Mouse (Mus musculus): ENCODE data around the gene Asic1.

DNA sequence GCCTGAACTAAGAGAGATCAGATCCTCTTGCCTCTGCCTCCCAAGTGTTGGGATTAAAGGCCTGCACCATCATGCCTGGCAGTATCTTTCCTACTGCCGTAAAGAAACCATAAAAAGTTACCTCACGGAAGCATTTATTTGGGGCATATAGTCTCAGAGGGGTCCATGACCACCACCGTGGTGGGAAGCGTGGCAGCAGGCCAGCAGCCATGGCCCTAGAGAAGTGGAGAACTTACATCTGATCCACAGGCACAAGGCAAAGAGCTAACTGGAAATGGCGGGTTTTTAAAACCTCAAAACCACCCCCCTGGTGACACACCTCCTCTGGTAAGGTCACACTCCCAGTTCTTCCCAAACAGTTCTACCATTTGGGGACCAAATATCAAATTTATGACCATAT is 58.0 kb downstream of the Asic1 start:
- TF ChIP-seq POLR2A (IDR thresholded peaks at IDR 0.05; ENCODE audit: borderline replicate concordance, extremely low read depth, low read depth, low read length) (no peak), CTCF (IDR thresholded peaks at IDR 0.05; ENCODE audit: insufficient read depth, low read length) (no peak)

Measured in lung, adult 2 months (tissue).